Mouse (Mus musculus) ES-E14 (cell line): ENCODE measurements around the gene Afmid.

ENCODE experiments used
- MAFK ChIP-seq: IDR thresholded peaks from 2 replicates; pipeline ENCODE4 v1.6.1; 2014; ENCODE audit warnings: mild to moderate bottlenecking, low read depth, low read length, inconsistent platforms; ENCODE audit not compliant: insufficient read depth
- ZNF384 ChIP-seq: IDR thresholded peaks from 2 replicates; pipeline ENCODE4 v1.6.1; 2012; ENCODE audit warnings: low read depth, low read length, inconsistent platforms

- TF ChIP-seq MAFK (no peak), ZNF384 (no peak)
These were observed 41.9 kb upstream of the Afmid start for GRCm38 (mm10) chr11:117783683-117784309.
